Mouse (Mus musculus) CH12.LX (cell line): ENCODE data around the gene Bcl2l11. TPM values are rescaled to one million over a fixed set of nuclear protein-coding genes. Genes with fewer than 3 reads are reported as not detected.

Experiments
- DNase-seq: peaks from one replicate; pipeline ENCODE4 v3.0.0-alpha.2; 2013; ENCODE audit errors: extremely low read depth
- H3K27ac ChIP-seq: 2 replicates; pipeline ENCODE4 v1.5.1; 2012; ENCODE audit warnings: low read depth, mild to moderate bottlenecking, control low read depth, moderate library complexity; ENCODE audit not compliant: insufficient read depth
- H3K27me3 ChIP-seq: replicated peaks from 2 replicates; pipeline ENCODE3; 2012; ENCODE audit warnings: inconsistent platforms
- H3K36me3 ChIP-seq, 2 experiments: replicated peaks in 1 of 2; 2 replicates each; pipeline versions ENCODE3 to v1.6.1; 2012; ENCODE audit warnings: inconsistent platforms in 1 of 2, low read length in 1 of 2, mild to moderate bottlenecking in 1 of 2, mixed read lengths in 1 of 2, moderate library complexity in 1 of 2; ENCODE audit not compliant: control insufficient read depth in 1 of 2, insufficient read depth in 1 of 2
- H3K4me1 ChIP-seq, 2 experiments: 2 replicates each; pipeline ENCODE4 v1.6.1; 2012; ENCODE audit warnings: inconsistent platforms in 1 of 2, moderate library complexity in 1 of 2; ENCODE audit not compliant: insufficient read depth in 2 of 2, control insufficient read depth in 1 of 2
- H3K4me2 ChIP-seq: 2 replicates; pipeline ENCODE4 v1.6.1; 2012; ENCODE audit warnings: low read depth, mild to moderate bottlenecking, control low read depth; ENCODE audit not compliant: poor library complexity, insufficient read depth, severe bottlenecking
- H3K4me3 ChIP-seq, 3 experiments: fragments of 150-350 bp in 1 of 3; sonication (generic) in 1 of 3; replicated peaks in 1 of 3; 2 replicates each; pipeline versions ENCODE3 to v1.5.1; 2011 to 2012; ENCODE audit warnings: low read depth in 2 of 3, low read length in 2 of 3, mild to moderate bottlenecking in 2 of 3, moderate library complexity in 2 of 3, control low read depth in 1 of 3, improper control_type of control experiment in 1 of 3, inconsistent platforms in 1 of 3, mixed read lengths in 1 of 3; ENCODE audit not compliant: poor library complexity in 1 of 3
- H3K79me2 ChIP-seq: replicated peaks from 2 replicates; pipeline ENCODE4 v1.6.1; 2012; ENCODE audit warnings: mild to moderate bottlenecking, moderate library complexity; ENCODE audit not compliant: control insufficient read depth, poor library complexity, insufficient read depth, severe bottlenecking; ENCODE audit errors: extremely low read depth
- H3K9ac ChIP-seq: 2 replicates; pipeline ENCODE4 v1.6.1; 2012; ENCODE audit warnings: low read depth, mild to moderate bottlenecking, control low read depth, moderate library complexity; ENCODE audit not compliant: insufficient read depth
- H3K9me3 ChIP-seq: replicated peaks from 2 replicates; pipeline ENCODE3; 2012; ENCODE audit warnings: low read length, inconsistent platforms, mixed read lengths
- BHLHE40 ChIP-seq: IDR thresholded peaks from 2 replicates; pipeline ENCODE4 v1.6.1; 2011; ENCODE audit warnings: mild to moderate bottlenecking, low read depth, low read length, improper control_type of control experiment
- CHD2 ChIP-seq: IDR thresholded peaks from 2 replicates; pipeline ENCODE4 v1.6.1; 2011; ENCODE audit warnings: low read length, improper control_type of control experiment
- EP300 ChIP-seq: IDR thresholded peaks from 2 replicates; pipeline ENCODE4 v1.6.1; 2011; ENCODE audit warnings: low read length, improper control_type of control experiment
- ETS1 ChIP-seq: conservative IDR thresholded peaks from 2 replicates; pipeline ENCODE4 v1.6.1; 2012; ENCODE audit warnings: low read depth, mild to moderate bottlenecking, inconsistent platforms, low read length, improper control_type of control experiment, moderate library complexity
- JUND ChIP-seq: conservative IDR thresholded peaks from 2 replicates; pipeline ENCODE4 v1.6.1; 2011; ENCODE audit warnings: low read depth, low read length, improper control_type of control experiment
- MAFK ChIP-seq: IDR thresholded peaks from 2 replicates; pipeline ENCODE4 v1.6.1; 2011; ENCODE audit warnings: low read length, improper control_type of control experiment; ENCODE audit not compliant: insufficient replicate concordance
- MXI1 ChIP-seq: IDR thresholded peaks from 2 replicates; pipeline ENCODE4 v1.6.1; 2011; ENCODE audit warnings: mild to moderate bottlenecking, low read depth, low read length, improper control_type of control experiment
- NRF1 ChIP-seq: IDR thresholded peaks from 2 replicates; pipeline ENCODE4 v1.6.1; 2014; ENCODE audit warnings: low read depth, mild to moderate bottlenecking, inconsistent platforms, low read length, improper control_type of control experiment, moderate library complexity
- PAX5 ChIP-seq: IDR thresholded peaks from 2 replicates; pipeline ENCODE4 v1.6.1; 2012; ENCODE audit warnings: low read length, inconsistent platforms, mixed read lengths
- POLR2A ChIP-seq: IDR thresholded peaks from 2 replicates; pipeline ENCODE4 v1.6.1; 2011; ENCODE audit warnings: low read depth, mild to moderate bottlenecking, improper control_type of control experiment, low read length
- POLR2AphosphoS2 ChIP-seq: IDR thresholded peaks from 2 replicates; pipeline ENCODE4 v1.6.1; 2011; ENCODE audit warnings: low read depth, low read length, improper control_type of control experiment
- RCOR1 ChIP-seq: conservative IDR thresholded peaks from 2 replicates; pipeline ENCODE4 v1.6.1; 2012; ENCODE audit warnings: low read depth, mild to moderate bottlenecking, inconsistent platforms, low read length, improper control_type of control experiment
- SMC3 ChIP-seq: IDR thresholded peaks from 2 replicates; pipeline ENCODE4 v1.6.1; 2011; ENCODE audit warnings: low read depth, low read length, improper control_type of control experiment
- USF1 ChIP-seq: IDR thresholded peaks from 2 replicates; pipeline ENCODE4 v1.6.1; 2014; ENCODE audit warnings: low read depth, mild to moderate bottlenecking, inconsistent platforms, low read length, improper control_type of control experiment
- ZKSCAN1 ChIP-seq: IDR thresholded peaks from 2 replicates; pipeline ENCODE4 v1.6.1; 2012; ENCODE audit warnings: low read depth, inconsistent platforms, low read length, improper control_type of control experiment, borderline replicate concordance
- ZNF384 ChIP-seq: IDR thresholded peaks from 2 replicates; pipeline ENCODE4 v1.6.1; 2012; ENCODE audit warnings: low read depth, low read length, improper control_type of control experiment, inconsistent platforms
- dilution Hi-C: fragments of 300-500 bp; cut with MboI; formaldehyde crosslinking; loops from 2 replicates; pipeline ENCODE4 v1.14.3; 2020; ENCODE audit warnings: low sequenced_read_pairs; ENCODE audit not compliant: extremely low pct_unique_long_range_greater_than_20kb, extremely low pct_ligation_motif_present
- in situ Hi-C: fragments of 300-500 bp; cut with MboI; formaldehyde crosslinking; loops from 3 replicates; pipeline ENCODE4 v1.14.3; 2019; ENCODE audit warnings: low sequenced_read_pairs, low pct_ligation_motif_present, low pct_unique_long_range_greater_than_20kb, mixed read lengths
- polyA plus RNA-seq: library from polyadenylated mRNA; unstranded; fragments of >175 nt; gene quantifications from 2 replicates; pipeline ENCODE4 v1.2.1, GENCODE M21; 2012; ENCODE audit warnings: low read depth; ENCODE audit not compliant: insufficient read length
- total RNA-seq, 2 experiments: library from RNA; depleted of rRNA; stranded (reverse); fragments of 300-350 nt in 1 of 2; fragments of >200 nt in 1 of 2; gene quantifications; 2 replicates each; pipeline ENCODE4 v1.2.3; 2012 to 2014

Gene Bcl2l11
- total and polyA plus RNA-seq, 3 experiments, result 7.8 to 24.6 (median 11.6) TPM

DNA sequence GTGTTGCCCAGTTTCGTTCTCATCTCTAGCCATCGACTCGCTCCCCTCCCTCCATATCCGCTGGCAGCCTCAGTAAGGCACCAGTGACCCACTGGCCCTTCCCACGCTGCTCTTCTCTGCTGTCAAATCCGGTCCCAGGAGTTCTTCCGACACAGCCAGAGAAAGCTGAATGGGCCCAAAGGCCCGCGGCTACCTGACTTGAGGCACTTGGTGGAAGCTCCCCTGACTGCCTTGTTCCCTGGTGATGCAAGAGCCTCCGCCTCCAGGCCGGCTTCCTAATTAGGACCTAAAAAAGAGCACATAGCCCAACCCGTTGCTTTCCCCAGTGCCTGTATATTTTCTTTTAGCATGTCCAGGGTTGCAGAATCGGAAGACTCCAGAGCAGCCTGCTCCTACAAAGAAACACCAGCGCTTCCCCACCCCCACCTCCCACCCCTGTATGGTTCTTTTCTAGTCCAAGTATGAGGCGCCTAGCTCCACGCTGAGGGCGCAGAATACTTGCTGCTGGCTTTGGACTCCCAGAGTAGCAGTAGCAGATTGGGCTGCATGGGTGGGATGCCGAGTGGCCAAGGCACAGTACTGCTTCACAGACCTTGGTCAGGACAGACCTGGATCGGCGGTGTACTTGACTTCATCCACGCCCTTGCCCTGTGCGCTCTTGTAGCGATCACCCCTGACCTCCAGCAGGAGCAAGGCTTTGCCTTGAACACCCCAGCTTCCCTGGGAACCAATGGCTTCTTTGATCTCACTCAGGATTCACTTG, 1.7 kb upstream of the Bcl2l11 start:
- H3K4me2 ChIP-seq, result no peak overlapping the region
- H3K79me2 ChIP-seq, result no peaks in the 10 kb centered on the region
- TF ChIP-seq ZNF384 (no peak), MAFK (no peak), USF1 (no peak), RCOR1 (no peak), ETS1 (no peak), POLR2A (no peak), CHD2 (no peak), ZKSCAN1 (no peak), BHLHE40 (no peak), POLR2AphosphoS2 (no peak), MXI1 (no peak), EP300 (no peak), PAX5 (no peak), SMC3 (no peak)
- DNase-seq, result no peak
- H3K36me3 ChIP-seq, result peaks cover 0 to 8% of the 10 kb centered on the region in 2 experiments
- H3K4me1 ChIP-seq, result peaks cover 0 to 31% of the 10 kb centered on the region in 2 experiments; a peak in 2 of 4 replicates
- peaks cover 13% of the 10 kb centered on the region for H3K9me3 ChIP-seq
- H3K27ac ChIP-seq, result no peak overlapping the region
- no peaks in the 10 kb centered on the region for H3K27me3 ChIP-seq
- in situ Hi-C loops (loop anchor here (5.0 kb wide), 2 partner anchors 42 to 278 kb away; no protein-coding TSS in a partner anchor), dilution Hi-C loops (no loop called here)
- H3K9ac ChIP-seq, result no peak overlapping the region
- H3K4me3 ChIP-seq, result no peak overlapping the region

DNA sequence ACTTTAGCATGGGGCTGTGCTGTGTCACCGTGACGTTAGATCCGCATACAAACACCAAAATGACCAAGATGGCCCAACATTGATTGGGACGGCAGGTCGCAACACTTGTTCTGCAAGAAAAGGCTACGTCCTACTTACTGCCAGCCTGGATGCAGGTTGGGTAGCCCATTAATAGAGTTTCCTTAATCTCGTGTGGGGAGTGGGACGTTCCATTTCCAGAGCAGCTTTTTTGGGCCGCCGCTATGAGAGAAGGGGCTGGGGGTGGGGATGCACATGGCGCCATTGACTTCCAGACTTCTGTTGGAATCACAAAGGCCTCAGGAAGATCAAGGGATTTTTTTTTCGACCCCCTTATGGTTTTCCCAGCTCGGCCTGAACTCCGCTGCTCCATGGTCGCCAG, 1.1 kb upstream of the Bcl2l11 start:
- no peak overlapping the region for H3K4me2 ChIP-seq
- no peak overlapping the region for H3K4me3 ChIP-seq
- peaks cover 2 to 14% of the 10 kb centered on the region in 2 experiments for H3K36me3 ChIP-seq
- TF ChIP-seq JUND, result no peak
- TF ChIP-seq NRF1, result no peak
- H3K79me2 ChIP-seq, result no peaks in the 10 kb centered on the region
- peaks cover 13% of the 10 kb centered on the region for H3K9me3 ChIP-seq
- in situ Hi-C loops, result loop anchor here (5.0 kb wide), 2 partner anchors 42 to 278 kb away; no protein-coding TSS in a partner anchor
- no peak overlapping the region for H3K9ac ChIP-seq
- no peak for DNase-seq
- dilution Hi-C loops, result no loop called here
- peaks cover 0 to 30% of the 10 kb centered on the region in 2 experiments; a peak in 2 of 4 replicates for H3K4me1 ChIP-seq
- no peak overlapping the region for H3K27ac ChIP-seq
- H3K27me3 ChIP-seq, result no peaks in the 10 kb centered on the region
